Mouse (Mus musculus) megakaryocyte, embryonic 14.5 days (primary cell): ENCODE data around the gene Nfatc2ip. TPM values are rescaled to one million over a fixed set of nuclear protein-coding genes. Genes with fewer than 3 reads are reported as not detected.
A peak's percentile ranks its signal among the peaks of the same experiment; 100 is the strongest.

ENCODE experiments used
- H3K27me3 ChIP-seq: replicated peaks from 2 replicates; pipeline ENCODE3; 2012; ENCODE audit warnings: inconsistent platforms
- H3K36me3 ChIP-seq: replicated peaks from 2 replicates; pipeline ENCODE3; 2012; ENCODE audit warnings: low read length, inconsistent platforms, mixed read lengths
- H3K4me1 ChIP-seq: 2 replicates; pipeline ENCODE4 v1.6.1; 2012; ENCODE audit warnings: inconsistent platforms
- H3K4me3 ChIP-seq: replicated peaks from 2 replicates; pipeline ENCODE3; 2012; ENCODE audit warnings: moderate library complexity, mild to moderate bottlenecking, inconsistent platforms
- H3K9me3 ChIP-seq: 2 replicates; pipeline ENCODE4 v1.6.1; 2012; ENCODE audit warnings: inconsistent platforms
- FLI1 ChIP-seq: IDR thresholded peaks from 2 replicates; pipeline ENCODE4 v1.6.1; 2012; ENCODE audit warnings: low read length, inconsistent platforms, mixed read lengths
- GATA1 ChIP-seq: IDR thresholded peaks from 3 replicates; pipeline ENCODE4 v1.6.1; 2012; ENCODE audit warnings: mixed read lengths, low read length, inconsistent platforms, borderline replicate concordance
- polyA plus RNA-seq: library from polyadenylated mRNA; stranded (reverse); fragments of >175 nt; gene quantifications from 2 replicates; pipeline ENCODE4 v1.2.3, GENCODE M21; 2012; ENCODE audit warnings: low replicate concordance; ENCODE audit not compliant: insufficient read depth

Gene Nfatc2ip
- polyA plus RNA-seq, 1 experiment, result 0.79 TPM

DNA sequence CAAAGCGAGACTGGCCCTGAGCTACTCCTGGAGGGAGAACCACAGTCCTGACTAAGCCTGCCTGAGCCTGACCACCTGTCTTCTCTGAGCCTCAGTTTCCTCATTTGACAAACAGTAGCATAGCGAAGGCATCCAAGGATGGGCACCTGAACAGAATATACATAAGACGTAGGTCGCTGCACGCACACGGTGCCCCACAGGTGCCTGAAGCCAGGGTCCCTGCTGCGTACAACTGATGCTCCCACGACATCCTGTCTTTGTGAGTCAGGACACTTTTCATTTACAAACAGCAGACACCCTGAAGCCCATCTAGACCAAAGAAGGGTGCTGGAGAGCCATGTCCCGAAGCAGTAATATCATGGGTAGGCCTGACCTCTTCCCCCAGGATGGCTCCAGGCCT lies 38.1 kb downstream of the Nfatc2ip start:
- TF ChIP-seq FLI1 (no peak), GATA1 (no peak)
- Histone ChIP-seq H3K4me3 (peak overlapping the region; percentile 31), H3K27me3 (no peaks in the 10 kb centered on the region), H3K9me3 (no peaks in the 10 kb centered on the region), H3K36me3 (peaks cover 40% of the 10 kb centered on the region), H3K4me1 (peaks cover 96% of the 10 kb centered on the region)

- H3K9me3 ChIP-seq, result no peaks in the 10 kb centered on the region
- TF ChIP-seq FLI1 (no peak), GATA1 (no peak)
- peaks cover 95% of the 10 kb centered on the region for H3K4me1 ChIP-seq
- H3K27me3 ChIP-seq, result no peaks in the 10 kb centered on the region
- no peak overlapping the region for H3K4me3 ChIP-seq
- peaks cover 34% of the 10 kb centered on the region for H3K36me3 ChIP-seq
These were observed 38.7 kb downstream of the Nfatc2ip start for GRCm38 (mm10) chr7:126357838-126358237.

DNA sequence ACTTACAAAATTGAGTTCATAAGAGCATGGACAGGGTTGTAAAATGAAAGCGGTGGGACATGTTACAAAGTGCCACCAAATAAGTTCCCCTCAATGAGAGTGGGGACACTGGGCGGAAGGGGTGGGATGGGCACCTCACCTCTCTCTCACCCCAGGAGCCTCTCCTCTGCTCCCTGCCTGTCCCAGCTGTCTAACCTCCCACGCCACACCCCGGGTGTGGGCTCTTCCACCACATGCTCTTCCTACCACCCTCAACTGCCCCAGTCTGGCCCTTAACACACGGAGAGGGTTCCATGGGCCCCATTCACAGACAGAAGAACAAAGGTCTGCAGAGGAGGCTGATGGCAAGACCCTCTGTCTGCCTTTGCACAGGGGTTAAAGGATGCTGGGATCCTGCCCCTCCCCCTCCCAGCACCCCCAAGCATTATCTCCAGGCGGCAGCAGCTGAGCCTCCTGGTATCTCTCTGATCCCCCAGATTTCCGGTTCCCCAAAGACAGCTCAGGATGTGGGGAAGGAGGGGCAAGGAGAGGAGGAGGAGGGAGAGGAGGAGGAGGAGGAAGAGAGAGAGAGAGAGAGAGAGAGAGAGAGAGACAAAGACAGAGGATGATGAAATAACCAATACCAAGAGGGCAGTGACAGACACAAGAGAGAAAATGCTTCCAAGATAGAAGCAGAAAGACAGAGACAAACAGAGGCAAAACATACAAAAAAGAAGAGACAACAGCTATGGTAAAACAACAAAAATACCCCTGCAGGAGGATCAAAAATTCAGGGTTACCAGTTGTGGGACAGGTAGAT lies 39.5 kb downstream of the Nfatc2ip start:
- Histone ChIP-seq H3K4me3 (peak overlapping the region; percentile 86), H3K9me3 (no peaks in the 10 kb centered on the region), H3K27me3 (no peaks in the 10 kb centered on the region), H3K36me3 (peaks cover 26% of the 10 kb centered on the region), H3K4me1 (peaks cover 89% of the 10 kb centered on the region)
- TF ChIP-seq GATA1 (no peak), FLI1 (no peak)

GRCm38 (mm10) chr7:126355847-126356597 lies 40.5 kb downstream of the Nfatc2ip start:
- peaks cover 18% of the 10 kb centered on the region for H3K36me3 ChIP-seq
- H3K4me1 ChIP-seq, result peaks cover 90% of the 10 kb centered on the region
- no peaks in the 10 kb centered on the region for H3K9me3 ChIP-seq
- H3K27me3 ChIP-seq, result no peaks in the 10 kb centered on the region
- TF ChIP-seq GATA1, result no peak
- TF ChIP-seq FLI1, result no peak
- H3K4me3 ChIP-seq, result peak overlapping the region; percentile 70

DNA sequence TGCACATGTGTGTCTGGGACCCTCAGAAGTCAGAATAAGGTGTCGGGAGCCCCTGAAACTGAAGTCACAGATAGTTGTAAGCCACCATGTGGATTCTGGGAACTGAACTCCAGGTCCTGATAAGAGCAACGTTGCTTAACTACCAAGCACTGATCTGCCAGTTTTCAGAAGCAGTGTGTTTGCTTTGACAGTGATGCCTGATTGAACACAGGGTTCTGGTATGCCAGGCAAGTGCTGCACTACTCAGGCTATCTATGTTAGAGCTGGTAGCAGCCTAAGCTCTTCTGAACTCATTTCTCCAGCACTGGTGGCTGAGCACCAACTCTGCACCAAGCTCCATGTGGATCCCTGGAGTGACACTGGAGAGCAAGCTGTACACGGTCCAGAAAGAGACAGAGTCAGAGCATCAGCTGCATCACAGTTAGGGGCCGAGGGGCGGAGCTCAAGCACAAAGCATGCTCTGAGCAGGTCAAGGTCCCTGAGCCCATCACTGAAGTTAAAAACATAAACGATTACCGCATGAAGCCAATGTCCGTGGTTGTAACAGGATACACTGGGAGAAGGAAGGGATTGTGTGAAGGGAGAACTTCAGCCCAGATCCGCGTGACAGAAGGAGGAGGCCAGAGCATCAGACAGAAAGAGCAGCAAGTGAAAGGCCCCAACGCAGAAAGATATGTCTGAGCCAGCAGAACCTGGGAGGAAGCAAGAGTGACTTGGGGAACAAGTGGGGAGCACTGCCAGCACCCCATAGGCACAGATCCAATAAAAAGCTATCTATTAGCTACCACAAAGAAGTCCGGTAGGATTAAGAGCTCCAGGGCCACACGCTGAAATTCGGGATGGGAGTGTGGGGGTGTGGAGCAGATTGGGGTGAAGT lies 41.6 kb downstream of the Nfatc2ip start:
- Histone ChIP-seq H3K36me3 (peaks cover 10% of the 10 kb centered on the region), H3K4me3 (peak overlapping the region; percentile 86), H3K4me1 (peaks cover 86% of the 10 kb centered on the region), H3K9me3 (no peaks in the 10 kb centered on the region), H3K27me3 (no peaks in the 10 kb centered on the region)
- TF ChIP-seq FLI1 (no peak), GATA1 (no peak)

DNA sequence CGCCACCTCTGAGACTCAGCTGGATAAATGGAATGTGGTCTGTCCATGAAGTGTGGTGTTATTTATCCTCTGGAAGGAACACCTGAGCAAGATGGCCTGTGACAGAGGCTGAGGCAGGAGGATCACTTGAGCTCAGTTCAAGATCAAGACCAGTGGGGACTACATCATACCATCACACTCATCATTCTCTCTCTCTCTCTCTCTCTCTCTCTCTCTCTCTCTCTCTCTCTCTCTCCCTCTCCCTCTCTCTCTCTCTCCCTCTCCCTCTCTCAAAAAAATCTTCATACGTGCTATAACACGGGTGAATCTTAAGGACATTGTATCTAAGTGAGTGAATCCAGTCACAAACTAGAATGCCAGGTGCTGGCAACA lies 42.6 kb downstream of the Nfatc2ip start:
- H3K36me3 ChIP-seq, result peaks cover 3% of the 10 kb centered on the region
- no peaks in the 10 kb centered on the region for H3K9me3 ChIP-seq
- peak overlapping the region; percentile 88 for H3K4me3 ChIP-seq
- no peaks in the 10 kb centered on the region for H3K27me3 ChIP-seq
- peaks cover 84% of the 10 kb centered on the region for H3K4me1 ChIP-seq
- TF ChIP-seq FLI1 (no peak), GATA1 (no peak)

- Histone ChIP-seq H3K4me1 (peaks cover 84% of the 10 kb centered on the region), H3K9me3 (no peaks in the 10 kb centered on the region), H3K4me3 (peak overlapping the region; percentile 88), H3K36me3 (peaks cover 3% of the 10 kb centered on the region), H3K27me3 (no peaks in the 10 kb centered on the region)
- no peak for TF ChIP-seq FLI1
- TF ChIP-seq GATA1, result no peak
These were observed 43.1 kb downstream of the Nfatc2ip start for GRCm38 (mm10) chr7:126353251-126353993.

DNA sequence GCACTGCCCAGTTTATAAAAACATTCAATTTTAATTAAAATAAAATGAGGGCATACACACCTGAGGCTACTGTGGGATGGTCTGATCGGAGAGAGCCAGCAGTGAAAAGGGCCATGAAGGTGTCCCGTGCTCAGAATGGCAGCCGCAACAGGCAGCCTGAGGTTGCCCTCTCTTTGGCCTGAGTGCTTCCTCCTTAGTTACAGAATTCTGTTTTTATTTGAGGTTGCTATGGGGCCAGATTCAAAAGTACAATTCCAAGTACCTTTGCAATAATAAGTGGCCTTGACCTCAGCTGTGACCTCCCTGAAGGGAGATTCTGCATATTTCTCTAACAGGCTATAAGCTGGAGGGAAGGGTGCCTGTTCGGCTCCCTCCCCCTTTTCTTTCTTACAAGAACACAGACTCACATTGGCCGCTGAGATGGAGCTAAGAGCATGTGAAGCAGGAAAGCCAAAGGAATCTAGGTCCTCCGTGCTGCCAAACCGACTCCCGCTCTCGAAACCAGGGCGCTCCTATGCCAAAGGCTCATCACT lies 45.1 kb downstream of the Nfatc2ip start:
- Histone ChIP-seq H3K27me3 (no peaks in the 10 kb centered on the region), H3K36me3 (no peaks in the 10 kb centered on the region), H3K4me1 (peaks cover 75% of the 10 kb centered on the region), H3K9me3 (no peaks in the 10 kb centered on the region), H3K4me3 (no peak overlapping the region)
- TF ChIP-seq FLI1 (no peak), GATA1 (no peak)

DNA sequence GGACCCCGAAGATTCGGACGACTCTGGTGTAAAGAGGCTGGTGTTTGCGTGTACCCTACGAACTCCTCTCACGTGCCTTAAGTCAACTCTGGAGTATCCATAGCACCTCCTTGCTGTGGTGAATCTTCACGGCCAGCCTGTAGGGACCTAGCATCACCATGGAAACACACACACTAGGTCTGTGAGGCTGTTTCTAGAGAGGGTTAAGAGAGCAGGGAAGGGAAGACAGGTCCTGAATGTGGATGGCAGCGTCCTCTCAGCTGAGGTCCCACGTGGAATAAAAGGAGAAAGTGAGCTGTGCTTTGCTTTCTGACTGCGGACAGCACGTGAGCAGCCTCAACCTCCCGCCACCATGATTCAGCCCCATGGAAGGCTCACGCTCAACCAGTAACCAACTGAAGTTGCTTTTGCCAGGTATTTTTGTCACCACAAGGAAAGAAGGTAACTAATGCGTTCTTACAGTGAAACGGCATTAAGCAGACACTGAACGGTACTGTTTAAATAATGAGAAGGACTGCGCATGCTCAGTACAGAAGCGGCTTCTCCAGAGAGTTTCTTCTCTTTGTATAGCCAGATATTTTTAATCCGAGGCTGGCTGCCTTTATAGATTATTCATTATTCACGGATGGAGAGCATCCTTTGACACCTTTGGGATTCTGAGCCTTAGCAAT lies 45.7 kb downstream of the Nfatc2ip start:
- H3K4me3 ChIP-seq, result no peak overlapping the region
- no peaks in the 10 kb centered on the region for H3K9me3 ChIP-seq
- TF ChIP-seq GATA1 (no peak), FLI1 (no peak)
- H3K27me3 ChIP-seq, result no peaks in the 10 kb centered on the region
- H3K4me1 ChIP-seq, result peaks cover 74% of the 10 kb centered on the region
- no peaks in the 10 kb centered on the region for H3K36me3 ChIP-seq
